Mouse (Mus musculus) macrophage (primary cell): ENCODE measurements around the gene Fmo5. TPM values are rescaled to one million over a fixed set of nuclear protein-coding genes. Genes with fewer than 3 reads are reported as not detected.

Experiments
- H3K27ac ChIP-seq: fragments of 350-480 bp; formaldehyde crosslinking; 2 replicates; pipeline ENCODE4 v1.9.0; 2021
- H3K36me3 ChIP-seq: fragments of 350-480 bp; formaldehyde crosslinking; 2 replicates; pipeline ENCODE4 v1.9.0; 2021; ENCODE audit errors: inconsistent target
- H3K4me3 ChIP-seq: fragments of 350-480 bp; formaldehyde crosslinking; 2 replicates; pipeline ENCODE4 v1.9.0; 2021; ENCODE audit errors: inconsistent target
- H3K79me2 ChIP-seq: fragments of 350-480 bp; formaldehyde crosslinking; 2 replicates; pipeline ENCODE4 v1.9.0; 2021; ENCODE audit errors: inconsistent target
- WGBS: methylation state at CpG from one replicate; pipeline ENCODE4 v1.1.7; 2026; ENCODE audit warnings: inconsistent platforms; ENCODE audit not compliant: missing documents; 5-methylcytosine and 5-hydroxymethylcytosine counted together
- polyA plus RNA-seq: library from polyadenylated mRNA; stranded (reverse); fragments of 250-400 nt; gene quantifications from 3 replicates; pipeline ENCODE4 v1.2.4, GENCODE M21; 2018; ENCODE audit warnings: inconsistent platforms

Gene Fmo5
- polyA plus RNA-seq, 1 experiment from 2014 or later = 9.3 TPM

GRCm38 (mm10) chr3:97615933-97616332 lies 12.7 kb upstream of the Fmo5 start:
- Histone ChIP-seq H3K4me3 (no peak overlapping the region), H3K79me2 (no peaks in the 10 kb centered on the region), H3K27ac (no peak overlapping the region), H3K36me3 (no peaks in the 10 kb centered on the region)
- 60% methylated on average over 4 of the region's 4 CpGs for WGBS

DNA sequence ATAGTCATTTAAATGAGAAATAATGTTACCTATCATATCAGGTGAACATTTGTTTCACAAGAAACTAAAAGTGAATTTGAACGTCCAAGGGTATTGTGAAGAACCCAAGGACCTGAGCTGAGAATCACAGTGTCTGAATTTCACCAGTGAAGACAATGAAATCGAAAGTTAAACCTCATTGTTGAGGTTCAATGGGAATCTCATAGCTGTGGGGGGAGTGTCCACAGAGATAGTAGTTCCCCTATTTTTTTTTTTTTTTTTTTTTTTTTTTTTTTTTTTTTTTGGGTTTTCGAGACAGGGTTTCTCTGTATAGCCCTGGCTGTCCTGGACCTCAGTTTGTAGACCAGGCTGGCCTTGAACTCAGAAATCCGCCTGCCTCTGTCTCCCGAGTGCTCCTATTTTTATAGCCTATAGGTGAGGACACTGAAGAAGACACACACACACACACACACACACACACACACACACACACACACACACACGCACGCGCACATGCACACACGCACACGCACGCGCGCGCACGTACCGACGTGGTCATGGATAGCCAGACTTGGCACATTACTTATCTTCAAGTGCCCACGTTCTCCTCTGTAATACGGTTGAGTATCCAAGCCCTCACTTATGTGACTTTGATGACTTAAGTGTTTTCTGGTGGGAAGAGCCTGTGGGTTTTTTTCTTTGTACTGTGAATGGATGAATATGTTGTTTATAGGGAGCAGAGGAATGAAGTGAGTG lies 11.3 kb upstream of the Fmo5 start:
- H3K4me3 ChIP-seq = no peak overlapping the region
- no peaks in the 10 kb centered on the region for H3K79me2 ChIP-seq
- no peaks in the 10 kb centered on the region for H3K36me3 ChIP-seq
- H3K27ac ChIP-seq = no peak overlapping the region
- WGBS = 94% methylated on average over 14 of the region's 19 CpGs

GRCm38 (mm10) chr3:97617899-97618298 lies 10.7 kb upstream of the Fmo5 start:
- WGBS = 90% methylated on average over 8 of the region's 8 CpGs
- H3K27ac ChIP-seq = no peak overlapping the region
- H3K79me2 ChIP-seq = no peaks in the 10 kb centered on the region
- no peaks in the 10 kb centered on the region for H3K36me3 ChIP-seq
- no peak overlapping the region for H3K4me3 ChIP-seq

DNA sequence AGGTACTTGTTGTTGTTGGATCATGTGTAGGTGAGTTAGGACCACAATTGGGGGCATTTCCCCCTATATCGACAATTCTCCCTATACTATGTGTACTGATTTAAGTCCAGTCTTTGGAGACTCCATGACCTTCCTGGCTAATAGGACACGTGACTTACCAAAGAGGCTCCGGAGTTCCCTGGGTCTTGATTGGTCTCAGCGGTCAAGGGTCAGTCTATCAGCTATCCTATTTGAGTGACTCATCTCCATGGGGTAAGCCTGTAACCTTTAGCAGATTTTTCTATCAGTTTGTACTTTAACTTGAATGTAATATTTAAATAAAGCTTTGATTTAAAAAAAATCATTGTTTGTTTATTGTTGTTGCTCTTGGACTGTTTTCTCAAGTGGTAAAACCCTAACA lies 7.9 kb upstream of the Fmo5 start:
- no peaks in the 10 kb centered on the region for H3K79me2 ChIP-seq
- H3K27ac ChIP-seq = no peak overlapping the region
- H3K36me3 ChIP-seq = no peaks in the 10 kb centered on the region
- H3K4me3 ChIP-seq = no peak overlapping the region
- 91% methylated on average over 4 of the region's 4 CpGs for WGBS

GRCm38 (mm10) chr3:97624611-97625010 lies 4.0 kb upstream of the Fmo5 start:
- no peaks in the 10 kb centered on the region for H3K36me3 ChIP-seq
- no peaks in the 10 kb centered on the region for H3K79me2 ChIP-seq
- WGBS = 95% methylated on average over 2 of the region's 2 CpGs
- H3K4me3 ChIP-seq = no peak overlapping the region
- no peak overlapping the region for H3K27ac ChIP-seq

GRCm38 (mm10) chr3:97627893-97628292 lies 711 bp upstream of the Fmo5 start:
- H3K4me3 ChIP-seq = peak overlapping the region; percentile 52
- no peaks in the 10 kb centered on the region for H3K79me2 ChIP-seq
- no peak overlapping the region for H3K27ac ChIP-seq
- no peaks in the 10 kb centered on the region for H3K36me3 ChIP-seq
- WGBS = 34% methylated on average over 7 of the region's 7 CpGs

- H3K36me3 ChIP-seq = no peaks in the 10 kb centered on the region
- no peak overlapping the region for H3K4me3 ChIP-seq
- no peak overlapping the region for H3K27ac ChIP-seq
- WGBS = 89% methylated on average over 4 of the region's 4 CpGs
- H3K79me2 ChIP-seq = no peaks in the 10 kb centered on the region
Measured at GRCm38 (mm10) chr3:97629941-97630340, 1.3 kb downstream of the Fmo5 start.

GRCm38 (mm10) chr3:97630746-97631145 lies 2.1 kb downstream of the Fmo5 start:
- 94% methylated on average over 4 of the region's 4 CpGs for WGBS
- no peak overlapping the region for H3K27ac ChIP-seq
- H3K79me2 ChIP-seq = no peaks in the 10 kb centered on the region
- no peak overlapping the region for H3K4me3 ChIP-seq
- H3K36me3 ChIP-seq = no peaks in the 10 kb centered on the region

GRCm38 (mm10) chr3:97631258-97631860 lies 2.8 kb downstream of the Fmo5 start:
- Histone ChIP-seq H3K36me3 (no peaks in the 10 kb centered on the region), H3K4me3 (no peak overlapping the region), H3K79me2 (no peaks in the 10 kb centered on the region), H3K27ac (no peak overlapping the region)
- 53% methylated on average over 8 of the region's 8 CpGs for WGBS

- Histone ChIP-seq H3K36me3 (no peaks in the 10 kb centered on the region), H3K27ac (no peak overlapping the region), H3K4me3 (no peak overlapping the region), H3K79me2 (no peaks in the 10 kb centered on the region)
- 91% methylated on average over 4 of the region's 4 CpGs for WGBS
Measured at GRCm38 (mm10) chr3:97633456-97633855, 4.9 kb downstream of the Fmo5 start.

GRCm38 (mm10) chr3:97634288-97634761 lies 5.7 kb downstream of the Fmo5 start:
- H3K4me3 ChIP-seq = no peak overlapping the region
- 23% methylated on average over 3 of the region's 3 CpGs for WGBS
- no peaks in the 10 kb centered on the region for H3K79me2 ChIP-seq
- no peak overlapping the region for H3K27ac ChIP-seq
- no peaks in the 10 kb centered on the region for H3K36me3 ChIP-seq

DNA sequence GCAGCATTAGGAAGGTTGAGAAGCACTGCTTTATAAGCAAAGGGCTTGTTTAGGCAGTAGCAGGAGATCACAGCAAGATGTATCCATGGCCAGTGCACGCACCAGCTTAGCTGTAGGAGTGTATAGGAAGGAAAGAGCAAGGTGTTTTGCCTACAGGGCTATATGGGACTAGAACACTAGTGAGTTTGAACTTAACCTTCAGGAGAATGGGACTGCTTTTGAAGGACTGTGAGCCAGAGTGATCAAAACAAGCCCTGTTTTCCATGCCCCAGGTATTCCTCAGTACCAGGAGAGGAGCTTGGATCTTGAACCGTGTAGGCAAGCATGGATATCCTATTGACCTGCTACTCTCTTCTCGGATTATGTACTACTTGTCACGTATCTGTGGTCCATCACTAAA lies 12.8 kb downstream of the Fmo5 start:
- 92% methylated on average over 4 of the region's 4 CpGs for WGBS
- no peak overlapping the region for H3K27ac ChIP-seq

GRCm38 (mm10) chr3:97642001-97642400 lies 13.4 kb downstream of the Fmo5 start:
- Histone ChIP-seq H3K27ac (no peak overlapping the region), H3K79me2 (no peaks in the 10 kb centered on the region), H3K36me3 (no peaks in the 10 kb centered on the region), H3K4me3 (no peak overlapping the region)
- 93% methylated on average over 6 of the region's 9 CpGs for WGBS

More for the DNA sequence above, 12.8 kb downstream of the Fmo5 start:
- H3K4me3 ChIP-seq = no peak overlapping the region
- no peaks in the 10 kb centered on the region for H3K79me2 ChIP-seq
- H3K36me3 ChIP-seq = no peaks in the 10 kb centered on the region

GRCm38 (mm10) chr3:97648518-97648917 lies 19.9 kb downstream of the Fmo5 start:
- WGBS = 57% methylated on average over 1 of the region's 1 CpGs
- Histone ChIP-seq H3K4me3 (no peak overlapping the region), H3K36me3 (no peaks in the 10 kb centered on the region), H3K27ac (no peak overlapping the region), H3K79me2 (no peaks in the 10 kb centered on the region)

DNA sequence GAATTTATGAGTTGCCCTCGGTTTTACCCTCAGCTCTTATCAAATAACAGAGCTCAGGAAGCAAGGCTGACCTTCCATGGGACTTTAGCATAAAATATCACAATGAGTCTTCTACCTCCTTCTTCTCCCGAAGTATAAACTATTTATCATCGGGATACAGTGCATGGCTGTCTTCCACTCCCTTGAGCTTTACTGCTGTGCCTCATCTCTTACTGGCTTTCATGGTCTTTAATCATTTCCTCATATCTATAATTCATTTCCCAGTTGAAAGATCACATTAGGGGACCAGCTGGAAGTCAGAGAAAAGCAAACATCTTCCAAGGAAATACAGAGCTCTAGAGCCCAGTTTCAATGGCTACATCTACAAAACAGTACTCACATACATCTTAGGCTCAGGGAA lies 20.4 kb downstream of the Fmo5 start:
- WGBS = 85% methylated on average over 3 of the region's 3 CpGs
- Histone ChIP-seq H3K36me3 (no peaks in the 10 kb centered on the region), H3K4me3 (no peak overlapping the region), H3K79me2 (no peaks in the 10 kb centered on the region), H3K27ac (no peak overlapping the region)
